Mouse (Mus musculus) left cerebral cortex, adult 9 months (tissue): ENCODE data around the gene Gm19426.
A peak's percentile ranks its signal among the peaks of the same experiment; 100 is the strongest.

Experiments used
- DNase-seq, 2 experiments: peaks; one replicate each; pipeline ENCODE4 v3.0.0; 2022; ENCODE audit warnings: low spot score in 2 of 2

The Gm19426 gene

GRCm38 (mm10) chr2:84721182-84721581 is 22.3 kb downstream of the Gm19426 start:
- no peak for DNase-seq

GRCm38 (mm10) chr2:84720718-84721117 is 22.7 kb downstream of the Gm19426 start:
- no peak for DNase-seq

- no peak for DNase-seq
Observed at GRCm38 (mm10) chr2:84717357-84717756, 26.1 kb downstream of the Gm19426 start.

- no peak for DNase-seq
Observed at GRCm38 (mm10) chr2:84716423-84717355, 26.8 kb downstream of the Gm19426 start.

- DNase-seq: peak; percentile 72 to 95
Observed at GRCm38 (mm10) chr2:84715562-84716361, 27.7 kb downstream of the Gm19426 start.

GRCm38 (mm10) chr2:84714811-84715561 is 28.5 kb downstream of the Gm19426 start, which contains the start of gene Zdhhc5:
Gene Zdhhc5, minus strand, starts transcription at chr2:84715180.
- peak; percentile 94 to 98 for DNase-seq

GRCm38 (mm10) chr2:84714422-84714810 is 29.0 kb downstream of the Gm19426 start:
- DNase-seq: no peak

- no peak for DNase-seq
Observed at GRCm38 (mm10) chr2:84711898-84712297, 31.6 kb downstream of the Gm19426 start.

- DNase-seq: no peak
Observed at GRCm38 (mm10) chr2:84707523-84707922, 35.9 kb downstream of the Gm19426 start.

- DNase-seq: no peak
Observed at GRCm38 (mm10) chr2:84705295-84705694, 38.2 kb downstream of the Gm19426 start.

GRCm38 (mm10) chr2:84704329-84704728 is 39.1 kb downstream of the Gm19426 start:
- DNase-seq: no peak

GRCm38 (mm10) chr2:84703497-84703896 is 40.0 kb downstream of the Gm19426 start:
- DNase-seq: no peak

GRCm38 (mm10) chr2:84695007-84695695 is 48.3 kb downstream of the Gm19426 start:
- no peak for DNase-seq
